Mouse (Mus musculus): ENCODE measurements around the gene Zfp385b. TPM values are rescaled to one million over a fixed set of nuclear protein-coding genes. Genes with fewer than 3 reads are reported as not detected.

Gene Zfp385b
- not detected for total RNA-seq (2023)

DNA sequence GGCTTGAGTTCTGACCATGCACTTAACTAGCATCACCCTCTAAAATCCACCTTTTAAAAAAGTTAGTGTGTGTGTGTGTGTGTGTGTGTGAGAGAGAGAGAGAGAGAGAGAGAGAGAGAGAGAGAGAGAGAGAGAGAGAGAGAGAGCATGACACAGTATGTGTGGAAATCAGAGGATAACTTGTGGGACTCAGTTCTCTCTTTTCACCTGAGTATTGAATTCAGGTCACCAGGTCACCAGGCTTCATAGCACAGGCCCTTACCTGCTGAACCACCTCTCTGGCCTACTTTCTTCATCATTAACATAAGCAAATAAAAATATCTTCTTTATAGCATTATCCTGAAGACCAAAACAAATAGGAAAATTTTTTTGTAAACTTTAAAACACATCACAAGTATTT, at the start of gene Zfp385b:
Zfp385b (minus strand) TSS at position 101 of the 400 bp plus-strand sequence.

Other genes with a start within 250 kb of the Zfp385b start
- gene Cwc22, start 126.7 kb upstream of the Zfp385b start, total RNA-seq (2023), result 10 to 100 TPM; 21.3 to 27.0 TPM

Measured in neutrophil, adult 83 days (primary cell).